ENCODE assay signal across 19 mouse cellular contexts in genomic region chr1:192879086-192879580, GRCm38 (mm10). TPM values are rescaled to one million over a fixed set of nuclear protein-coding genes. Genes with fewer than 3 reads are reported as not detected.
DNase-seq lines count a peak whose midpoint lies in the region; TF ChIP-seq lines count a peak whose summit lies in the region.
"Had no signal": no experiment of that assay in that cellular context is flagged by ENCODE, and none has a peak within 500 bp of the region (broad histone marks: within the 10 kb centered on the region; RNA-seq: fewer than 3 reads in every experiment).

No protein-coding gene starts in this region.

- H3K79me2 ChIP-seq in heart, adult 2 months (replicated peaks; ENCODE audit: control insufficient read depth, insufficient read depth, low read length), result no peaks in the 10 kb centered on the region

- H3K27me3 ChIP-seq in heart, adult 2 months (ENCODE audit: control insufficient read depth, insufficient read depth, low read length), result no peaks in the 10 kb centered on the region
- H3K27me3 ChIP-seq: embryonic facial prominence, embryonic 13.5 days; embryonic facial prominence, embryonic 15.5 days; forebrain, embryonic 12.5 days had no signal

- 85% methylated on average over 7 of the region's 7 CpGs for WGBS in heart, adult 2 months

- peak; percentile 55 for DNase-seq in heart, adult 11 months
- no peak for DNase-seq in heart, adult 2 months
- peak; percentile 45 for DNase-seq in adrenal gland, adult 8-10 months
- DNase-seq in adrenal gland, postnatal 14 days, result peak; percentile 51
- peak; percentile 47 to 56 for DNase-seq in adrenal gland, postnatal 36 days
- DNase-seq in right cerebral cortex, postnatal 25 days, result no peak
- no peak for DNase-seq in embryo, embryonic 11 days
- no peak for DNase-seq in cerebellum, adult 9-10 months
- DNase-seq: cerebellum, adult 11 months; cerebellum, adult 18-20 months; cerebellum, adult 8-10 months; cerebellum, postnatal 10 days; cerebellum, postnatal 25 days had no signal

- TF ChIP-seq EP300 in heart, adult 2 months (IDR thresholded peaks at IDR 0.05; ENCODE audit: insufficient read depth, low read depth, low read length), result no peak

- no peak overlapping the region for H3K27ac ChIP-seq in heart, adult 2 months
- H3K27ac ChIP-seq: embryonic facial prominence, embryonic 13.5 days; embryonic facial prominence, embryonic 15.5 days; forebrain, embryonic 10.5 days; forebrain, embryonic 12.5 days had no signal

- no peak for TF ChIP-seq POLR2A in heart, adult 2 months (IDR thresholded peaks at IDR 0.05; ENCODE audit: insufficient read depth, low read depth, low read length)

- H3K4me3 ChIP-seq in heart, adult 2 months, result no peak overlapping the region
- H3K4me3 ChIP-seq: embryonic facial prominence, embryonic 13.5 days; embryonic facial prominence, embryonic 15.5 days; erythroblast, embryonic 14.5 days; forebrain, embryonic 10.5 days; forebrain, embryonic 12.5 days had no signal

- no peaks in the 10 kb centered on the region for H3K4me1 ChIP-seq in heart, adult 2 months (ENCODE audit: control insufficient read depth, insufficient read depth, low read length)
- H3K4me1 ChIP-seq: embryonic facial prominence, embryonic 15.5 days; forebrain, embryonic 12.5 days had no signal

- no peak for TF ChIP-seq CTCF in heart, adult 2 months (IDR thresholded peaks at IDR 0.05)

- no peak overlapping the region for H3K9ac ChIP-seq in heart, adult 2 months (ENCODE audit: low read depth, low read length)
- H3K9ac ChIP-seq: embryonic facial prominence, embryonic 13.5 days; embryonic facial prominence, embryonic 15.5 days; forebrain, embryonic 12.5 days had no signal

- no peaks in the 10 kb centered on the region for H3K36me3 ChIP-seq in heart, adult 2 months (ENCODE audit: control insufficient read depth, insufficient read depth, low read length)
- H3K36me3 ChIP-seq: embryonic facial prominence, embryonic 13.5 days; embryonic facial prominence, embryonic 15.5 days; forebrain, embryonic 10.5 days; forebrain, embryonic 12.5 days had no signal

- intact Hi-C loops in heart, adult 2 months (cut with DNase I), result no loop called here

RNA-seq across cellular contexts. Expression of gene Sertad4, which starts 23.6 kb away (rescaled TPM):
- total RNA-seq in heart, adult 2 months (2021), result 1 to 10 TPM; 3.3 to 3.9 TPM
- polyA plus RNA-seq in heart, adult 2 months (2012; rRNA removed), result 4.1 and 7.8 TPM in 2 replicates
- total RNA-seq in adrenal gland, adult 8-10 months (2022), result 1 to 10 TPM; 5.3 to 9.9 (median 6.5) TPM
- total RNA-seq in adrenal gland, postnatal 14 days (2021), result 5.9 and 6.6 TPM in 2 replicates
- total RNA-seq in adrenal gland, postnatal 36 days (2021), result 1 to 10 TPM; 2.8 to 9.5 TPM
- total RNA-seq: MEL had no signal

Comparison
In these comparisons a context has a peak if more than half of its experiments do, and no peak if none do; other contexts are left out.
1. DNase-seq: peak in heart, adult 11 months (single experiment), adrenal gland, adult 8-10 months (single experiment), adrenal gland, postnatal 14 days (single experiment) and adrenal gland, postnatal 36 days (2 of 2); none in heart, adult 2 months (0 of 2), right cerebral cortex, postnatal 25 days (single experiment), embryo, embryonic 11 days (single experiment) and cerebellum, adult 9-10 months (single experiment).